Mouse (Mus musculus) megakaryocyte, embryonic 14.5 days (primary cell): ENCODE data around the gene Cytl1.

Source experiments
- FLI1 ChIP-seq: IDR thresholded peaks from 2 replicates; pipeline ENCODE4 v1.6.1; 2012; ENCODE audit warnings: low read length, inconsistent platforms, mixed read lengths
- GATA1 ChIP-seq: IDR thresholded peaks from 3 replicates; pipeline ENCODE4 v1.6.1; 2012; ENCODE audit warnings: mixed read lengths, low read length, inconsistent platforms, borderline replicate concordance

DNA sequence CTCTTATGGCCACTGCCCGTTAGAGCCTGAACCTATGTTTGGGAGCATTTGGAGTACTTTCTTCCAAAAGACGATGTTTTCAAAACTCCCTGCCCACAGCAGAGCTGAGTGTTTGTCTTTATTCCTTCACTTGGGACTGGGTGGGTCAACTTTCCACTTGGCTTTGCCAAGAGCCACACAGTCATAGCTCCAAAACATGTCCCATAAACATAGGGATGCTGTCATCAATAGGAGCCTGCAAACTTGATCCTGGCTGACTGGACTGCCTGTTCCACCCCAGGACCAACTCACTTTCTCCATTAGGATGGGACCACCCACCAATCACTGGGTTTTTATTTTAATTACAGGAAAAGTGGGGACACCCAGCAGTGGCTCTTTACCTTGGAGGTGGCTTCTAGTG is 4.5 kb upstream of the Cytl1 start:
- TF ChIP-seq GATA1 (no peak), FLI1 (no peak)
